8 mouse cellular contexts compared by ENCODE assay signal in the genomic region with DNA sequence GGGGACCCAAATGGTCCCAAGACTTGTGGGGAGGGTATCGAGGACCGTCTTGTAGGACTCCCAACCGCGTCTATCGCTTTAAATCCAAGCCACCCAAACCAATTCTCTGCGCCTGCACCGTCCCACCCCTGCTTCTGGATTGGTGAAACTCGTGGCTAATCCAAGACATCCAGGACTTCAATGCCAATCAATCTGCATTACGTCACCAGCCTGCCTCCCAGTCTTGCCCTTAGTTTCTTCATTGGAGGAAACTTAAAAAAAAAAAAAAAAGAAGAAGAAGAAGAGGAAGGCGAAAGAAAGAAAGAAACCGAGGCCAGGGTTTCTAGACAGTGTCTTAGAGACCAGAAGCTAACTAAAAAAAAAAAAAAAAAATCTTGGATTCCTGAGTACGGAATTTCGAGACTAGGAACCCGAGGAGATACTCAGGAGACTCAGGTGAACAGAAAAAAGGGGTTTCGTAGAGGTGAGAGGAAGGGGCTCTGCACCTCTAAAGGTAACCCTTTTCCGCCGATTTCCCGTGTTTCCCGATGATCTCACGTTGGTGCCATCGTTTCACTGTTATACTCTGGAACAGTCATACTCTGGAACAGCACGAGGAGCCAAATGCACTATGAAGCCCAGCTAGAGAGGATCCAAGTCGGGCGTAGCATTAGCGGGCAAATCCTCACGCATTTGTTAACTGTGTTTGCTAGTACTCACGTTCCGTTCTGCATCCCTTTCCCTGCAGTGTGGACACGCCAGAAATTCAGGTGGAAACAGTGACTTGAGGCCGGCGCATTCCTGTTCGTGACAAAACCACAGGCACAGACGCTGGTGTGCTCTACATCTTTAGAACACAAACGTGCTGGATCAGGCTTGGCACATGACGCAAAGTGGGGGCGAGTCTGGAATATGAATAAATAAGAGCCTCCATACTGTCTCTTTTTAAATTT. TPM values are rescaled to one million over a fixed set of nuclear protein-coding genes. Genes with fewer than 3 reads are reported as not detected.
DNase-seq lines count a peak whose midpoint lies in the region; ATAC-seq and TF ChIP-seq lines count a peak whose summit lies in the region.

A gene (minus strand): TSS at position 75 of the 932 bp plus-strand sequence.

- H3K4me3 ChIP-seq in MEL (ENCODE audit: control insufficient read depth in 1 of 2, insufficient read depth in 1 of 2, low read depth in 2 of 2, low read length in 2 of 2): peak within 1 kb of the TSS; percentile 89 to 93
- H3K4me3 ChIP-seq in forebrain, embryonic 14.5 days (ENCODE audit: low read depth, low read length): peak within 1 kb of the TSS; percentile 59
- H3K4me3 ChIP-seq in liver, embryonic 16.5 days (ENCODE audit: low read depth, low read length): peak within 1 kb of the TSS; percentile 73
- peak within 1 kb of the TSS; percentile 65 for H3K4me3 ChIP-seq in neural tube, embryonic 13.5 days

- no peak for TF ChIP-seq RAD21 in MEL (IDR thresholded peaks at IDR 0.05; ENCODE audit: low read depth, low read length)

- H3K4me1 ChIP-seq in MEL (ENCODE audit: control insufficient read depth in 1 of 2, insufficient read depth in 2 of 2, low read length in 2 of 2): peaks cover 3 to 8% of the 10 kb centered on the region in 2 experiments; a peak in 3 of 4 replicates
- H3K4me1 ChIP-seq in forebrain, embryonic 14.5 days (ENCODE audit: control insufficient read depth, insufficient read depth, low read length): peaks cover 16% of the 10 kb centered on the region
- peaks cover 29% of the 10 kb centered on the region for H3K4me1 ChIP-seq in liver, embryonic 16.5 days (ENCODE audit: control insufficient read depth, low read depth, low read length)
- H3K4me1 ChIP-seq in neural tube, embryonic 13.5 days (replicated peaks): peaks cover 44% of the 10 kb centered on the region

- peak within 1 kb of the TSS; percentile 90 for H3K9ac ChIP-seq in MEL (ENCODE audit: control insufficient read depth, low read depth, low read length, poor library complexity, severe bottlenecking)
- H3K9ac ChIP-seq in forebrain, embryonic 14.5 days (ENCODE audit: low read length): peak within 1 kb of the TSS; percentile 70
- peak within 1 kb of the TSS; percentile 67 for H3K9ac ChIP-seq in liver, embryonic 16.5 days (ENCODE audit: low read depth, low read length)
- peak within 1 kb of the TSS; percentile 87 for H3K9ac ChIP-seq in neural tube, embryonic 13.5 days

- TF ChIP-seq POLR2A in MEL (IDR thresholded peaks at IDR 0.05; ENCODE audit: control insufficient read depth in 1 of 2, insufficient read depth in 1 of 2, low read depth in 1 of 2, low read length in 2 of 2, poor library complexity in 1 of 2): peak; percentile 21 to 88; a peak in 2 of 4 replicates

- no peaks in the 10 kb centered on the region for H3K9me3 ChIP-seq in MEL (replicated peaks; ENCODE audit: insufficient read depth, low read length)
- H3K9me3 ChIP-seq in forebrain, embryonic 14.5 days (replicated peaks; ENCODE audit: control insufficient read depth, low read length): no peaks in the 10 kb centered on the region
- H3K9me3 ChIP-seq in liver, embryonic 16.5 days (replicated peaks; ENCODE audit: control insufficient read depth, low read length): no peaks in the 10 kb centered on the region
- H3K9me3 ChIP-seq in neural tube, embryonic 13.5 days: no peaks in the 10 kb centered on the region

- H3K36me3 ChIP-seq in MEL (ENCODE audit: control insufficient read depth in 1 of 2, insufficient read depth in 2 of 2, low read length in 2 of 2): peaks cover 6 to 25% of the 10 kb centered on the region in 2 experiments
- peaks cover 33% of the 10 kb centered on the region for H3K36me3 ChIP-seq in forebrain, embryonic 14.5 days (ENCODE audit: control insufficient read depth, insufficient read depth, low read length)
- peaks cover 18% of the 10 kb centered on the region for H3K36me3 ChIP-seq in liver, embryonic 16.5 days (ENCODE audit: control insufficient read depth, insufficient read depth)
- peaks cover 32% of the 10 kb centered on the region for H3K36me3 ChIP-seq in neural tube, embryonic 13.5 days

- WGBS in forebrain, embryonic 14.5 days: 2% methylated on average over 36 of the region's 36 CpGs
- under 1% methylated on average over 36 of the region's 36 CpGs for WGBS in large intestine, adult 2 months
- WGBS in liver, embryonic 16.5 days (ENCODE audit: insufficient replicate concordance): under 1% methylated on average over 36 of the region's 36 CpGs
- 2% methylated on average over 36 of the region's 36 CpGs for WGBS in neural tube, embryonic 13.5 days

- peaks cover 16% of the 10 kb centered on the region for H3K79me2 ChIP-seq in MEL (ENCODE audit: control insufficient read depth, insufficient read depth, low read length, poor library complexity)

- no peak for TF ChIP-seq EP300 in MEL (IDR thresholded peaks at IDR 0.05; ENCODE audit: low read depth in 1 of 2, low read length in 2 of 2)

- H3K27me3 ChIP-seq in MEL (ENCODE audit: control insufficient read depth in 1 of 2, insufficient read depth in 2 of 2, low read length in 2 of 2): no peaks in the 10 kb centered on the region
- no peaks in the 10 kb centered on the region for H3K27me3 ChIP-seq in forebrain, embryonic 14.5 days (replicated peaks; ENCODE audit: control insufficient read depth, insufficient read depth, low read length)
- no peaks in the 10 kb centered on the region for H3K27me3 ChIP-seq in liver, embryonic 16.5 days (ENCODE audit: control insufficient read depth, insufficient read depth, low read depth, low read length)
- no peaks in the 10 kb centered on the region for H3K27me3 ChIP-seq in neural tube, embryonic 13.5 days

- peak within 1 kb of the TSS; percentile 80 for H3K4me2 ChIP-seq in forebrain, embryonic 14.5 days (ENCODE audit: low read length)
- peak within 1 kb of the TSS; percentile 77 for H3K4me2 ChIP-seq in liver, embryonic 16.5 days (ENCODE audit: low read depth, low read length)
- H3K4me2 ChIP-seq in neural tube, embryonic 13.5 days: peak within 1 kb of the TSS; percentile 93

- ATAC-seq in forebrain, embryonic 14.5 days: peak; percentile 94
- ATAC-seq in liver, embryonic 16.5 days (ENCODE audit: low read depth): peak; percentile 88
- peak; percentile 95 for ATAC-seq in neural tube, embryonic 13.5 days (ENCODE audit: low read depth)

- peak; percentile 98 for DNase-seq in MEL (ENCODE audit: low read depth, low spot score)
- peak; percentile 94 for DNase-seq in cerebellum, adult 11-12 months
- DNase-seq in forebrain, embryonic 14.5 days (ENCODE audit: low spot score): peak; percentile 99
- peak; percentile 82 to 87 for DNase-seq in heart, postnatal 14 days
- DNase-seq in large intestine, adult 2 months (ENCODE audit: low read depth, low spot score): peak; percentile 99
- peak; percentile 99 for DNase-seq in telencephalon, adult 2 months (ENCODE audit: low read depth, low spot score)

- peak within 1 kb of the TSS; percentile 81 for H3K27ac ChIP-seq in MEL (ENCODE audit: control insufficient read depth, low read depth, low read length)
- peak within 1 kb of the TSS; percentile 85 for H3K27ac ChIP-seq in forebrain, embryonic 14.5 days (ENCODE audit: low read depth, low read length)
- peak within 1 kb of the TSS; percentile 78 for H3K27ac ChIP-seq in liver, embryonic 16.5 days (ENCODE audit: low read length)
- peak within 1 kb of the TSS; percentile 94 for H3K27ac ChIP-seq in neural tube, embryonic 13.5 days (replicated peaks)

- no peak for TF ChIP-seq CTCF in MEL (IDR thresholded peaks at IDR 0.05 in 2 of 3, conservative IDR thresholded peaks at IDR 0.05 in 1 of 3; ENCODE audit: control insufficient read depth in 1 of 3, insufficient read depth in 1 of 3, low read depth in 2 of 3, low read length in 3 of 3, poor library complexity in 1 of 3, severe bottlenecking in 1 of 3)

- intact Hi-C loops in heart, postnatal 14 days (cut with DNase I): no loop called here

TF ChIP-seq in MEL, 35 proteins besides CTCF, POLR2A, EP300 and RAD21 (continues in another document):
- peak; percentile 57; the same call in 1 of the 2 replicates for TF ChIP-seq POLR2AphosphoS2 (IDR thresholded peaks at IDR 0.05; ENCODE audit: low read length)
- no peak for TF ChIP-seq TAL1 (IDR thresholded peaks at IDR 0.05; ENCODE audit: low read length)
- peak; percentile 59 for TF ChIP-seq MAZ (IDR thresholded peaks at IDR 0.05; ENCODE audit: low read depth, low read length)
- no peak; the same call in 1 of the 2 replicates for TF ChIP-seq JUND (IDR thresholded peaks at IDR 0.05; ENCODE audit: low read depth, low read length)
- no peak for TF ChIP-seq UBTF (IDR thresholded peaks at IDR 0.05; ENCODE audit: borderline replicate concordance, insufficient read depth, low read depth, low read length)
- no peak; the same call in 1 of the 2 replicates for TF ChIP-seq KAT2A (conservative IDR thresholded peaks at IDR 0.05; ENCODE audit: low read depth, low read length)
- peak; percentile 38; the same call in 1 of the 2 replicates for TF ChIP-seq TCF12 (IDR thresholded peaks at IDR 0.05; ENCODE audit: low read depth, low read length)
- TF ChIP-seq MEF2A (IDR thresholded peaks at IDR 0.05; ENCODE audit: extremely low read depth, insufficient replicate concordance, low read depth, low read length, poor library complexity, severe bottlenecking): no peak
- TF ChIP-seq USF1 (IDR thresholded peaks at IDR 0.05; ENCODE audit: low read depth, low read length): peak; percentile 57
- peak; percentile 77 for TF ChIP-seq NRF1 (IDR thresholded peaks at IDR 0.05; ENCODE audit: insufficient read depth, low read depth, low read length, poor library complexity, severe bottlenecking)
- no peak for TF ChIP-seq GABPA (IDR thresholded peaks at IDR 0.05; ENCODE audit: low read depth, low read length)
- no peak for TF ChIP-seq POLR2AphosphoS5 (IDR thresholded peaks at IDR 0.05; ENCODE audit: borderline replicate concordance, low read depth, low read length)
- peak; percentile 73 for TF ChIP-seq NELFE (IDR thresholded peaks at IDR 0.05; ENCODE audit: low read depth, low read length)
- no peak for TF ChIP-seq RCOR1 (IDR thresholded peaks at IDR 0.05; ENCODE audit: low read depth, low read length)
- no peak for TF ChIP-seq MYB (IDR thresholded peaks at IDR 0.05; ENCODE audit: low read depth, low read length)
- no peak for TF ChIP-seq GATA1 (IDR thresholded peaks at IDR 0.05; ENCODE audit: low read depth, low read length)
- TF ChIP-seq SIN3A (IDR thresholded peaks at IDR 0.05; ENCODE audit: low read length): peak; percentile 79

RNA-seq across cellular contexts. Expression of the gene that starts here (rescaled TPM):
- total RNA-seq in MEL (2012; rRNA removed): 49.7 and 57.2 TPM in 2 replicates
- polyA plus RNA-seq in MEL (2012; ENCODE audit: insufficient read depth in 1 of 2, insufficient read length in 2 of 2, low read depth in 1 of 2, low replicate concordance in 2 of 2, missing spikeins in 1 of 2): 10 to 100 TPM in 1 of 2 experiments, not detected in 1; 63.1 TPM
- polyA plus RNA-seq in forebrain, embryonic 14.5 days (2014; fragmentation: Nextera tagmentation; extraction: Ambion mirVana): 36.7 and 44.5 TPM in 2 replicates
- total RNA-seq in heart, postnatal 14 days (2021): 10 to 100 TPM; 47.3 to 50.0 TPM
- polyA plus RNA-seq in large intestine, adult 2 months (2012; rRNA removed): 73.8 and 85.4 TPM in 2 replicates
- polyA plus RNA-seq in liver, embryonic 16.5 days (2015; fragmentation: Nextera tagmentation; extraction: Ambion mirVana): 87.4 and 96.7 TPM in 2 replicates
- polyA plus RNA-seq in neural tube, embryonic 13.5 days (2015; fragmentation: Nextera tagmentation; extraction: Ambion mirVana): 125 and 136 TPM in 2 replicates

Comparison
In these comparisons a context has a peak if more than half of its experiments do, and no peak if none do; other contexts are left out.
1. Peak in every context shown above with its lines: DNase-seq, ATAC-seq, H3K4me3 ChIP-seq and H3K27ac ChIP-seq.